Mouse (Mus musculus): ENCODE measurements around the gene Mmp3. TPM values are rescaled to one million over a fixed set of nuclear protein-coding genes. Genes with fewer than 3 reads are reported as not detected.

The Mmp3 gene
- polyA plus RNA-seq (2012; rRNA removed), result 0.05 and 0.16 TPM in 2 replicates

GRCm38 (mm10) chr9:7445522-7445921, at the start of gene Mmp3:
Mmp3 (plus strand) TSS chr9:7445822.

GRCm38 (mm10) chr9:7502051-7502450, 56.4 kb downstream of the Mmp3 start, which contains the start of gene Mmp10:
Mmp10 (plus strand) TSS chr9:7502352.

Other genes with a start within 250 kb of the Mmp3 start
- 0.10 and 0.33 TPM in 2 replicates for gene Mmp13, start 173.3 kb upstream of the Mmp3 start, polyA plus RNA-seq (2012; rRNA removed)
- 0.36 and 0.48 TPM in 2 replicates for gene Mmp12, start 101.4 kb upstream of the Mmp3 start, polyA plus RNA-seq (2012; rRNA removed)
- gene Mmp1b, start 57.8 kb upstream of the Mmp3 start, polyA plus RNA-seq (2012; rRNA removed), result not detected in 2 replicates
- gene Mmp10, start 56.5 kb downstream of the Mmp3 start, polyA plus RNA-seq (2012; rRNA removed), result 0.04 and 0.05 TPM in 2 replicates
- gene Mmp8, start 112.6 kb downstream of the Mmp3 start, polyA plus RNA-seq (2012; rRNA removed), result 0.05 and 0.13 TPM in 2 replicates
- not detected in 2 replicates for gene Mmp27, start 125.6 kb downstream of the Mmp3 start, polyA plus RNA-seq (2012; rRNA removed)
- not detected in 2 replicates for gene Mmp20, start 182.4 kb downstream of the Mmp3 start, polyA plus RNA-seq (2012; rRNA removed)
- gene Mmp7, start 246.3 kb downstream of the Mmp3 start, polyA plus RNA-seq (2012; rRNA removed), result not detected in 2 replicates

Data from central nervous system, embryonic 14 days (tissue).